Mouse (Mus musculus) Muller cell, postnatal 12 days (primary cell): ENCODE data around the gene Afap1.

ENCODE experiments used
- DNase-seq: peaks from one replicate; pipeline ENCODE4 v3.0.0-alpha.2; 2015; ENCODE audit errors: inconsistent ontology term

Gene Afap1

DNA sequence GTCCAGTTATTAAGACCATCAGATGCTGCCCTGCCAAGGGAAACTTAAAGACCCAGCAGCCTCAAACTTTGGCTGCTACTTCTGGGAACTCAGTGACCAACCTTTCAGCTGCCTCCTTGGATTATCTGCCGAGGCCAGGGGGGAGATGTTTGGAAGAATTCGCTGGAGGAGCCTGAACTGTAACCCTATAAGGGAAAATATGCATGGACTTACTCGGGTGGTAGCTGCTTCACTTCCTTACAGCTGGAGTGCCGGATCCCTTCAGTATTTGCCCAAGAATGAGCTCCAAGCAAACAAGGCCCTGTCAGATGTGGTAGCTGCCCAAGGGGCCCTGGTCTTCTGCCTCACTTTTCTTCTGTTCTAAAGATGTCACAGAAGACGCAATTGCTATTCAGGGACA lies 38.2 kb downstream of the Afap1 start:
- DNase-seq = no peak

DNA sequence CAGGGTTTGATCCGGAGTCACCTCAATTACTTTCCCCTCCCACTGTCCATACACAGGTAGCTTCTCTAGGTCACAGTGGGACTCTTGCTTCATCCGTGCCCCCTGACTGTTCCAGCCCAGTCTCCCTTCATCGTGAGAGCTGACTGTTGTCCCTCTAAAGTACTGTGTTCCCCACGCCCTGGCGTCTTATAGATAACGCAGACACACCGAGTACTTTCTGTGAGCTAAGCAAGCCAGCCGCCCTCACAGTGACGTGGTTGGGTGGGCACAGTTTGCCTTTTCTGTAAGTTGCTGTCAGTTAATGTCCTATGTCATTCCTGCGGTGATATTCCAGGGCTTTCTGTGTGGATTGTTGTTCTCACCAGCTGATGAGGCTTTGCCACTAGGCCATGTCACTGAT lies 39.9 kb downstream of the Afap1 start:
- DNase-seq = no peak

DNA sequence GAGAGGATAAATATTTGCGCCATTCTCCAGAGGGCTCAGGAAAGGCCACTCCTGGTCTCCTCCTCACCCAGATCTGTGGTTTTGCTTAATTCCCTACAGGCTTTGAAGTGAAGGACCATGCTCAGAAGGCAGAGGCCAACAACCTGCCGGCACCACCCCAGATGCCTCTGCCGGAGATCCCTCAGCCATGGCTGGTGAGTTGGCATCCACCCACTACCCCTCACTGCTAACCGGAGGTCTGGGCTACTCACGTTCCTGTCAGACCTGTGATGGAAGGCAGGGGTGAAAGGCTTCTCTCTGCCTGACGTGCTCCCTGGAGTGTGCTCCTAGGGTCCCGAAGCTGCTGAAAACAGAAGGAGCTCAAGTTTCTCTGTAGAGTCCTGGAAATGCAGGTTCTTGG lies 42.8 kb downstream of the Afap1 start:
- no peak for DNase-seq

DNA sequence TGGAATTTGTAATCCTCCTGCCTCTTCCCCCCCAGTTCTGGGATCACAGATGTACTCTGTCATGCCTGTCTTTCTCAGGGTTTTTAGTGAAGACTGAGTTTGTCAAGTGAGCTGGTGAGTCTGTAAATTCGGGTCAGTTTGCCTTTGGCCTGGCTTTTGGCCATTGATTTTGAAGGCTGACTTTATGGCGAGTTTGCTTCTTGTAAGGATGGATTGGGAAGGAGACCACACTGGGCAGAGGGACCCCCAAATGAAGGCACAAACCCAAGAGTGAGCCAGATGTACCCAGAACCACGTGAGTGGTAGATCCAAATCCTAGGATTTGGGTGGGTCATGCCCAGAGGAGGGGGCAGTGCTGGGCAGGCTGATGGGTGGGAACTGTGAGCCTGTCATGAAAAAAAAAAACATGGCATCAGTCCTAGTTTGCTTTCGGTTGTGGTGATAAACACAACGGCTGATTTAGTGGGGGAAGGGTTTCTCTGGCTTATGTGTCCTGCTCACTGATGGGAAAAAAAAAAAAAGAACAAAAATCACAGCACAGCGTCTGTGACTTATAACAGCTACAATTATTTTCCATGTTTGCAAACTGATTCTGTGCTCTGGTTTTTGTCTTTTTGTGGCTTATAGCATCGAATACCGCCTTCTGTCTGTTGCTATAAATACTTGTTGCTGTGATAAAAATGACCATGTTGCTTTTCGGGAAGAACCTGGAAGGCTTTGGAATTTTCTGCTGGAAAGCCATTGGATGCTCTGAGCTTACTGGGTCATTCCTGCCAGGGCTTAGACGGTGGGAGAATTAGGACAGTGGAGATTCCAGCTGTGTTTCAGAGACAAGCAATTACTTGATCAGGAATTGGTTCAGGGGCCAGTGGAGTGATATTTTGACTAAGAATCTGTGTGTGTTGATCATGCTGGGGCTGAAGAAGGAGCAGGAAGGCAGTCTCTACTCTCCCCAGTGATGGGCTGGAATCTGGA lies 45.4 kb downstream of the Afap1 start:
- peak; percentile 54 for DNase-seq

DNA sequence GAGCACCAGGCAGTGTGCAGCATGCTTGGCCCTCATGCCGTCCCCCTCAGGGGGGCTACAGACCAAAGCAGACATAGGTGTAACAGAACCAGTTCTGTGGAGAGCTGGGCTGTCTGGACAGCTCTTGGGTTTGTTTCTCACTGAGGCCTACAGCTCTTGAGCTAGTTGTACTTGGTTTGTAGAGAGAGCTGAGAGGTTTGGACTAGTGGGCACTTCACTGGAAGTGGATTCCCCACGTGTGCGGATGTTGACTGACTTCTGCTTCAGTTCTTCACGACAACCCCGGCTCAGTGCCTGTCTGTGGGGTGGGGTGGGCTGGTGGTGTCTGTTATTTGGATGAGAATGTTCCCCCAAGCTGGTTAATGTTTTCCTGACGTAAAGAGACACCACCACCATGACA lies 46.8 kb downstream of the Afap1 start:
- no peak for DNase-seq

DNA sequence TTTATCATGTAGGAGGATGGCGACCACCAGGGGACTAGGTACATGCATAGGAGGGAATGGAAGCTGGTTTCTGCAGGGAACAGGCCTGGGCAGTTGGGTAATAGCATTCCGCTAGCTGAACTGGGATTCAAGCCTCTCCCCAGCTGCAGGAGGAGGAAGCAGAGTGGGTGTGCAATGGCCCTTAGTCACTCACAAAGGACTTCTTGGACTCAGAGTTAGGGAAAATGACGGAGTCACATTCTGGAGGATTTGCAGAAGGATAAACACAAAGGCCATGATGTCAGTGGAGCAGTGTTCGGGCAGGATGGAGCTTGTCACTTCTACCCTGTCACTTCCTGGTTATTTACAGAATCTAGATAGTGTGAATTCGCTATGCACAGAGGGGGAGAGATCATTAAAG lies 50.4 kb downstream of the Afap1 start:
- peak; percentile 72 for DNase-seq

DNA sequence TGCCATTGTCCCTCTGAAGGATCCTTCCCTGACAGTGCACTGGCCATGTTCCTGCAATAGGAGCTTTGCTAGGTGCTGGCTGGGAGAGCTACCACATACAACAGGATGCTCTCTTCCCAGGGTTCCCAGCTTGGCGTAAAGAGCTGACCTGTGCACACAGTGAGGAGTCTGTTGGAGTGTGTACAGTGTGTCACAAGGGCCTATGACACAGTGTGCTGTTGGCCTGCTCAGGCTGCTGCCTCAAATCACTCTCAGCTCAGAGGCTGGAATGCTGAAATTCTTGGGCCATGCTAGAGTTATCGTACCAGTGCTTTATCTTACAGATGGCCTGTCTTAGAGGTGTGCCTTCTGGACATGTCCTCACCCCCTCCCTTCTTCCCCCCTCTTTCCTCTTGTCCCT lies 53.7 kb downstream of the Afap1 start:
- no peak for DNase-seq

DNA sequence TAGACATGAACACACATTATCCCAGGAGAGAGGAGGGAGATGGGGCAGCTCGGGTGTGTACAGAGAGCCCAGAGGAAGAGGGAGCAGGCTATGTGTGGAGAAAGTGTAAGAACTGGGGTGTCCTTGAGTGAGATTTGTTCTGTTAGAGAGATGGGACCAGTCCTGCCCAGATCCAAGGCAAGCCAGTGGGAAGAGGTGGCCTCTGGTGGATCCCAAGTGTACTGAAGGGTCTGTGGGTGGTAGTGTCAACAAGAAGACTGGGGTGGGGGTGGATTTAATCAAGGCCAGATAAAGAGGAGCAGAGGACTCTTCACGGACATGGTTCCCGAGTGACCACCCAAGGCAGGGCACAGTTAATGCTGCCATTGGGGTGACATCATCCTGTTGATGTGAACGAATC lies 54.3 kb downstream of the Afap1 start:
- no peak for DNase-seq

DNA sequence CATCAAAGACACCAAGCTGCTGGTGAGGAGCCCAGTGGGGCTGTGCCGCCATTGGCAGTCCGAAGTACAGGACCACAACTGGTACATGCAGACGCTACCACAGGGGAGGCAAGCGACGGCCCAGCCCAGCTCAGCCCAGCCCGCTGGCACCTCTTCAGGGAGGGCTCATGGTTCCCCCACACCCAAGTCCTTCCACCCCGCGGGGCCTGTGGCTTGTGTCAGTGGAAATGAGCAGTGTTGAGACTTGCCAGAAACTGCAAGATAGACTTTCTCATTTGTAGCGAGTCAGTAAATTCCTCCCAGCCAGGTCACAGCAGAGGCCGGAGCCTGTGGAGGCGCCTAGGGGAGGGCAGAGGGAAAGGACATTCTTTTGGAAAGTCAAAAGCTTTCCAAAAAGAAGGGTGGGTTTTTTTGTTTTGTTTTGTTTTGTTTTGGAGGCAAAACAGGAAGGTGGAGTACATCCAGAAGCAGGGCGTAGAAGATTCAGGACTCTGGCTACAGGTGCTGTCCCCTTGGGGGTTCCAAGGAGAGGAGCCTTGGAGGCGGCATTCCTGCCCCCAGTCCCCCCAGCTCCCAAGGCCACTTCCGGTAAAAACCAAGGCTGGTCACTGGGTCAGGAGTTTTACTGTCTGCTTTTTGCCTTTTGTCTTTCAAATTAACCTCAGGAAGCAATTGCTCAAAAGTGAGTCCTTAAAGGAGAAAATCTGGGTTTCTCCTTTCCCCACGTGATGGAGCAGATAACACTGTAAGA lies 55.3 kb downstream of the Afap1 start:
- DNase-seq = peak; percentile 86

DNA sequence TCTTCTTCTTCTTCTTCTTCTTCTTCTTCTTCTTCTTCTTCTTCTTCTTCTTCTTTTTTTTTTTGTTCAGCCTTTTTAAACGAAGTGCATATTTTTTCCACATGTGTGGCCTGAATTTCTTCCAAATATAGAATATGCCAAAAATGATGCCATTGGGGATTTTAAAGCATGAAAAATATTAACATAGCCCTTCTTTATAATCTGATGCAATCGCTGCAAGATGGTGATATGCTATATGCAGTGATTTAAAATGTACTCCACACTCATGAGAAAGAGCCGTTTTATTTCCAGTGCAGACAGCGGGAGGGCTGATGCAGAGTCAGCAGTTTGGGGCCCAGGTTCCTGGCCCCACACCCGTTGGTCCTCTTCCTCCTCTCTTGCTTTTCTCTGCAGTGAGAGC lies 55.9 kb downstream of the Afap1 start:
- DNase-seq = no peak

DNA sequence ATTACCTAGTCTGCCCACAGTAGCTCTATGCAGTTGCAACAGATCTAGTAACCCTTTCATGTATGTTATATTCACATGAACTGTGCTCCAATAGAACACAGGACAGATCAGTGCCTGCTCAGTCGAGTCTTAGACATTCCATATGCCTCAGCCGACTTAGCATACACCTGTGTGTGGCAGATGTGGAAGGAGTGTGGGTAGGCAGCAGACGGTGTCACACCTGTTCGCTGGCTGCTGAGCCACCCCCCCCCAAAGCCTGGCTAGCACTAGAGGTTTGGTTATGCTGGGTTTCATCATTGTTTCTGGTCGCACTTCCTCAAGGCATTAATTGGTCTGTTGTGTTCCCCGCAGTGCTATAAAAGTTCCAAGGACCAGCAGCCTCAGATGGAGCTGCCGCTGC lies 57.4 kb downstream of the Afap1 start:
- DNase-seq = no peak

DNA sequence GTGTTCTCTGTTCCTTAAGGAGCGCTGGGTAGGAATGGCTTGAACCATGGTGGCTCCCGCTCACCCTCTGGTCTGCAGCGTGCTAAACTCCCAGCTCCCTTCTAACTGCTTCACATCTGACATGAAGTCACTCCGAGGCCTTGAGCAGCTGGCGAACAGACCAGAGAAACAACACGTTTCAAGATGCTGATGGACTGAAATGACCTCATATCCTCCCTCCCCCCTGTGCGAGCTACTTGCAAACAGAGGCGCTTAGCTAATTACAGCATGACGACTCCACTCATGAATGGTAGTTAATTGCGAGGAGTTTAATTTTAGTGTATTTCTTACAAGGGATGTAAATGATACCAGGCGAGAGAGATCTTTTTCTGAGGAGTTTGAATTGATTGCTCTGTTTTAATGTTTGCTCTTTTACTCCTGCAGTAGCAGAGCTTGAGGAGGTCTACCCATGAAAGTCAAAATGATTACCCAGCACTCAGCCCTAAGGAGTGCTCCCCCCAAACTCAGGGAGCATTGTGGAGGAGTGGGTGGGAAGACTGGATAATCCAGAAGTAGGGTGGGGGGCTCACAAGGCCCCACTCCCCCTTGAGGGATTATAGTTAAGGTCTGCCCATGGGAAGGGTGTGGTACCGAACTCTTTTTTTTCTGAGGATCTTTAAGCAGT lies 61.1 kb downstream of the Afap1 start:
- DNase-seq = no peak

DNA sequence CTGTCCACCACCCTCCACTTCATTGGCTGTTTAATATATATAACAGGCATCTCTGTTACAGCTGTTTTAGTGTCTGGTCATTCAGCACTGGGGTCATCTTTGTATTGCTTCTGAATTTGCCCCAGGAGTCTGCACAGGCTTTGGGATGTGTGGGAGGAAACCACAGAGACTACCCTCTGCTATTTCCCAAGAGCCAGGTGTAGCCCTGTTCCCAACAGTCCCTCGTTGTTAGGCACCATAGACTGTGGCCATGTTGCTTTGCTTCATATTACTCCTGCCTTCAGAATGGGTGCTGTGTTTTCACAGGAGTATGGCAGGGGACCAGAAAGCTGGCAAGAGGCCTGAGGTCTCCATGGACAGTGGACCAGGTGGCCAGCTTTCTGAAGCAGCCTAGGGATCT lies 63.1 kb downstream of the Afap1 start:
- DNase-seq = no peak

DNA sequence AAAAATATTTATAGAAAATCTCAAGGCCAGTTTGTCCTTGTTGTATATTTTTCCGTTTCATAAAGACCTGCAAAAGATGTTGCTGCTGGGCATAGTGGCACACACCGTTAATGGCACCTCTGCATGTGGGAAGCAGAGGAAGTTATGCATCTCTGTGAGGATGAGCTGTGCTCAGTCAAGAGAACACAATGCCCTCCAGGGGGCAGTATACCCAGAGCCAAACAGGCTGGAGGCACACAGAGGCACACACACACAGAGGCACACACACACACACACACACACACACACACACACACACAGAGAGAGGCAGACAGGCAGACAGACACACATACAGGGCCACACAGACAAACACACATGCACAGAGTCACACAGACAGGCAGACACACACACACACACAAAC lies 65.6 kb downstream of the Afap1 start:
- no peak for DNase-seq

DNA sequence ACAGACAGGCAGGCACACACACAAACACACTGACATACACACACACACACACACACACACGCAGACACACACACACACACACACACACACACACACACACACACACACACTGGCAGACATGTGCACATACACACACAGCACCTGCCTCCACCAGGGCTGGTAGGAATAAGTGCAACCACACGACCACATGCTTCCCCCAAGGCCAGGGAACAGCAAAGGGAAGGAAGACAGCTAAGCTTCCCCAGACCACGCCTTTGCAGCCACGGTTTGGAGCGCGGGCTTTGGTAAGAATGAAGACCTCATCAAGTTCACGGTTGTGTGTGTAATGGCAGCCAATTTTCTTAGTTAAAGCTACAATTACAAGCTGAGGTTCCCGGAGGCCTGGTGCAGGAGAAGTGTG lies 67.0 kb downstream of the Afap1 start:
- DNase-seq = no peak

DNA sequence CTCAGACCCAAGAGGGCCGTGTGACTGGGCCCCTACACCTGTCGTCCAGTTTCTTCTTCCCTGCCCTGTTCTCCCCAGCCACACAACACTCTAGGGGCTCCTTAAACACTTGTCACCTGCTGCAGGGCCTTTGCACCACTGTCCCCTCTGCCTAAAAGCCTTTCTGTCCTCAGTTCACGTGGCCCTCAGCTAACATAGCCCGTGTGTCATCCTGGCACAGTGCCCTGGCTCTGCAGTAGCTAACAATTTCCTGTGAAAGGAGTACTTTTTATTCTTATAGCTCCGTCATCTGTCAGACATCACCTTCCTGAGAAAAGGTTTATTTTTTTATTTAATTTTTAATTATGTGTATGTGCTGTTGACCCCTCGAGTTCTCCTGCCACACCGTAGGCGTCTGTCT lies 68.2 kb downstream of the Afap1 start:
- no peak for DNase-seq

DNA sequence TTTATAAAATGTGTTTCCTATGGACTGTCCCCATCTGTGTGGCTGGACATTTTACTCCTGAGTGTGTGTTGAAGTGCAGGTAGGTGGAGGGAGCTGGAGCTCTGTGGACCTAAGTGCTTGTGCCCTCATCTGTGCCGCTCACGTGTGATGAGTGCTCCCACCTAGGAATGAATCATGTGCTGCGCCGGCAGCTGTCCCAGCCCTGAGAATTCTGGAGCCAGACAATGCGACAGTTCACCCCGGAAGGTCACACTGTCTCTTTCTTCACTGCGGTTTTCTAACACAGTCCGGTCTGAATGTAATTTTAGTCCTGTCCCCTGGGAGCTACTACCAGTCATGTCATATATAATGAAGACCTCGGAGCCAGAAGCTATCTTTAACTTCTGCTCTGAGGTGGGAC lies 70.5 kb downstream of the Afap1 start:
- DNase-seq = no peak

DNA sequence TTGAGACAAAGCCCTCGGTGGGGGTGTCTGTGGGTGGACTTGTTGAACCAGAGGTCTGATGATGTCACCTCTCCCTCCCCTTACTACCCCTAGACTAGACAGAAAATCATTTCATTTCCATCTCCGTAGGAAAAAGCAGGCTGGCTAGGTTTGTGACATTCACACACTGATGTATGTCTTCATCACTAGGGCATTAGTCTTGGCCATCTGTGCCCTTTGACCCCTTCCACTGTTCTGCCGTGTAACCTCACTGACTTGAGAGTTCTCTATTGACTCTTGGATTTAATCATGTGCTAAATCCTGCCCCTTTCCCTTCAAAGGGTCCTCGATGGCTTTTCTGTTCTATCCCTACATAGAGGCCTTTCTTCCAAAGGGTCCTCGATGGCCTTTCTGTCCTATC lies 71.9 kb downstream of the Afap1 start:
- DNase-seq = no peak

DNA sequence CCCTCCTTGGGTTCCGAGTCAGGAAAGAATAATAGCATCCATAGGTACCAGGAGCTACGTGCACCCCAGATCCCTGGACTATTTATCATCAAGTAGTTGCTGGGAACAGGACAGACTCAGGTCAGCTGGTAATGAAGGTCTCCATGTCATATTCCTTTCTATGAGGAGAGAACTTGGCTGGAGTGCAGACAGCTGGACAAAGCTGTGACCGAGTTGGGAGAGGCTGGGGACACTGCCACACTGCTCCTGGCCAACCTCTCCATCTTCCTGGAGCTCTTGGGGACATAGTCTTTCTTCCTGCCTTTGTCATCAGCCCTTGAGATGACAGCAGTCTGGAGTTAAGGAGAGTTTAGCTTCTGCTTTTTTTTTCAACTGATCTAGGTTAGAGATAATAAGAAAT lies 76.7 kb downstream of the Afap1 start:
- no peak for DNase-seq

DNA sequence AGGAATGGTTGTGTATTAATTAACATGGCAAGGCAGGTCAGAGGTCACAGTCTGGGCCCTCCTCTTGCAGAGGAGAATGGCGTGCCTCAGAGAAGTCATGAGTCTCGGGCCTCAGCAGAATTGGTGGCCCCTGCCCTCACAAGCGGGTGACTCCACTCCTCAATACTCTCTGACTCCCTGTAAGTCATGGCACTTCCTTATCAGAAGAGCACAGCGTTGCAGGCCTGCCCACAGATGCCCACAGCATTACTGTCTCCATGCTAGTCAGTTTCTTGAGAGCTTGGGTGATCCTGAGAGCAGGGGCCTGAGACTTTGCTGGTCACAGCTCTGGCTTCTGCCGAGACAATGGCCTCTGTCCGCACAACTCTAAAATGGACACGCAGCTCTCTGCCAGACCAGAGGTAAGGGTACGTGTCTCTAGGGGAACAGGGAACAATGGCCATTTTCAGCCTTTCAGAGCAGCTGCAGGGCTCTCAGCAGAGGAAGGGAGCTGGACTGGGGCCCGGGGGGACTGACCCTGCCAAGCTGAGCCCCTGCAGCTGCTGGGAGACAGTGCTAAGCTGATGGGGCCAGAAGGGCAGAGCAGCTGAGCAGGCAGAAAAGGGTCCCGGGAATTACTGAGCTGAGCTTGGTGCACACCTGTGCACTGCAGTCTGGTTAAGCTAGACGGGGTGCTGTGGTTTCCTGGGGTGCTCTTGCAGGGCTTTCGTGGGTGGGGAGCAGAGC lies 77.4 kb downstream of the Afap1 start:
- DNase-seq = peak; percentile 86

DNA sequence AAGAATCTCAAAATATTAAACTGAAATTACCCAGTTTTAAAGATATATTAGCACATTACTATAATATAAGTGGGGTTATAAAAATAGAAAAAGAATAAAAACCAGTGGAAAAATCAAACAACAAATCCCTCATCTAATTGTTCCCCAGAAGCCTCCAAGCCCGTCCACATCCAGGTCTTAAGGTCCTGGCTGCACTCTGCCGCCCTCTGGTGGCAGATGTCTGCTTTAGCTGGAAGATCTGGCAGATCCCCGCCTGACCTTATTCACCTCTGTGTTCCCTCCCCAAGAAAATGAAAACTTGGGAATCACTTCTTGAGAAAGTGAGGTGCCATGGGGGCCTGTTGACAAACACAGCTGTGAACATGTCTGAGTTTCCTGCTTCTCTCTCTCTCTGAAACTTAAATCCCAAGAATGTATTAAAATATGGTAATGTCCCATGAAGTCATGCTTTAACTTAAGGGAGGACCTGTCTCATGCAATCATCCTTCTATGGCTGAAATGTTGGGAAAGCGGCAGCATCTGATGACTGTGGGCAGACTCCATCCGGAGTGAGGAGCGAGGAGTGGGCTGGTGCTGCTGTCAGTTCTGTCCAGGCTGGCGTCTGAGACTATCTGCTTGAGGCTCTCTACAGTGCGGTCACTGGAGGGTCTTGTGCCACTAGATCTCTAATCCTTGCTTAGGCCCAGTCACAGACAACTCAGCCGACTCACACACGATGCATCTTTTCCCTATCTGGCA lies 78.9 kb downstream of the Afap1 start:
- DNase-seq = peak; percentile 64
